In the genomic region with DNA sequence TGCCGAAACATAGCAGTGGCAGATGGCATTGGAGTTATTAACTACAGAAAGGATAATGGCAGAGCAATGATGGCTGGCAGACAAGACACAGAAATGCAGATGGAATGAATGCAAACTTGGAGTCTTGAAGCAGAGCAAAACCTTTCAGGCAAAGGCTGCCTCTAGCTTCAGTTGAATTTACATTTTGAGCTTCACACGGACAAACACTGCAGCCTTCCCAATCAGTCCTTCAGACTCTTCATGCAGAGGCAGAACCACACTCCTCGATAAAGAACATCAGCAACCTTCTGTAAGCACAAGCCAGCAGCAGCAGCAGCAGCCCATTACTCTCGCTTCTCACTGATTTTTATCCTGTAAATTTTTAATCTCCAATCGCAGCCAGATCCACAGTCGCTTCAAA, we compare ENCODE assay signal across 9 mouse cellular contexts. TPM values are rescaled to one million over a fixed set of nuclear protein-coding genes. Genes with fewer than 3 reads are reported as not detected.
DNase-seq lines count a peak whose midpoint lies in the region; ATAC-seq lines count a peak whose summit lies in the region.
"Had no signal": no experiment of that assay in that cellular context is flagged by ENCODE, and none has a peak within 500 bp of the region (broad histone marks: within the 10 kb centered on the region; RNA-seq: fewer than 3 reads in every experiment).

No protein-coding gene starts in this region.

- no peak for ATAC-seq in heart, embryonic 15.5 days (replicated peaks; ENCODE audit: insufficient number of reproducible peaks, insufficient read depth, low FRiP score, low read depth)
- ATAC-seq in midbrain, embryonic 11.5 days (ENCODE audit: low FRiP score), result no peak
- ATAC-seq in inflammation-experienced regulatory T-cells, adult 6 months, result no peak

- peaks cover 15% of the 10 kb centered on the region for H3K4me1 ChIP-seq in heart, embryonic 15.5 days (replicated peaks)
- H3K4me1 ChIP-seq in heart, embryonic 10.5 days, result peaks cover 16% of the 10 kb centered on the region
- H3K4me1 ChIP-seq in midbrain, embryonic 11.5 days (ENCODE audit: control insufficient read depth, insufficient read depth, low read length), result peaks cover 5% of the 10 kb centered on the region; the same call in 1 of the 2 replicates

- DNase-seq in heart, embryonic 10.5 days (ENCODE audit: low spot score), result no peak
- peak; percentile 54 for DNase-seq in brain, adult 2 months (ENCODE audit: low read depth, low spot score)
- DNase-seq in cerebellum, postnatal 14 days, result peak; percentile 19 to 27
- DNase-seq in midbrain, embryonic 11.5 days (ENCODE audit: low spot score, missing footprints), result no peak
- DNase-seq in thymus, postnatal 4 days, result no peak
- DNase-seq in thymus, postnatal 10 days (ENCODE audit: low spot score in 2 of 2), result no peak
- DNase-seq: adrenal gland, adult 8-10 months had no signal

- H3K9ac ChIP-seq in heart, embryonic 15.5 days, result no peak overlapping the region
- 0 out of 2 replicates have a peak overlapping the region, but pooled peaks have one; percentile 14 for H3K9ac ChIP-seq in midbrain, embryonic 11.5 days (ENCODE audit: low read length)

- no peaks in the 10 kb centered on the region for H3K27me3 ChIP-seq in heart, embryonic 15.5 days
- no peaks in the 10 kb centered on the region for H3K27me3 ChIP-seq in heart, embryonic 10.5 days (ENCODE audit: insufficient read depth, poor library complexity, severe bottlenecking)
- no peaks in the 10 kb centered on the region for H3K27me3 ChIP-seq in midbrain, embryonic 11.5 days (ENCODE audit: control insufficient read depth, insufficient read depth, low read length)

- H3K27ac ChIP-seq in heart, embryonic 15.5 days, result no peak overlapping the region
- no peak overlapping the region for H3K27ac ChIP-seq in heart, embryonic 10.5 days
- H3K27ac ChIP-seq in midbrain, embryonic 11.5 days (ENCODE audit: low read depth, low read length), result peak overlapping the region; percentile 0; the same call in 1 of the 2 replicates

- H3K4me3 ChIP-seq in heart, embryonic 15.5 days, result no peak overlapping the region
- H3K4me3 ChIP-seq in heart, embryonic 10.5 days, result no peak overlapping the region
- H3K4me3 ChIP-seq in midbrain, embryonic 11.5 days (ENCODE audit: low read depth, low read length), result no peak overlapping the region

- H3K9me3 ChIP-seq in heart, embryonic 15.5 days (replicated peaks), result no peaks in the 10 kb centered on the region
- H3K9me3 ChIP-seq in heart, embryonic 10.5 days, result no peaks in the 10 kb centered on the region
- H3K9me3 ChIP-seq in midbrain, embryonic 11.5 days (ENCODE audit: control insufficient read depth, low read length), result no peaks in the 10 kb centered on the region

- peak overlapping the region; percentile 59 for H3K4me2 ChIP-seq in heart, embryonic 15.5 days
- 0 out of 2 replicates have a peak overlapping the region, but pooled peaks have one; percentile 12 for H3K4me2 ChIP-seq in midbrain, embryonic 11.5 days

- 78% methylated on average over 6 of the region's 6 CpGs for WGBS in heart, embryonic 15.5 days
- WGBS in heart, embryonic 10.5 days, result 77% methylated on average over 6 of the region's 6 CpGs
- WGBS in midbrain, embryonic 11.5 days, result 85% methylated on average over 6 of the region's 6 CpGs

- H3K36me3 ChIP-seq in heart, embryonic 15.5 days, result no peaks in the 10 kb centered on the region
- H3K36me3 ChIP-seq in heart, embryonic 10.5 days, result no peaks in the 10 kb centered on the region
- no peaks in the 10 kb centered on the region for H3K36me3 ChIP-seq in midbrain, embryonic 11.5 days (ENCODE audit: control insufficient read depth, insufficient read depth, low read length)

RNA-seq across cellular contexts. Expression of a gene that starts 46.0 kb away (rescaled TPM):
- 48.6 and 50.7 TPM in 2 replicates for polyA plus RNA-seq in heart, embryonic 15.5 days (2015; fragmentation: Nextera tagmentation; extraction: Ambion mirVana)
- polyA plus RNA-seq in heart, embryonic 10.5 days (2016; fragmentation: Nextera tagmentation; extraction: Ambion mirVana), result 41.1 and 43.5 TPM in 2 replicates
- 75.8 and 78.8 TPM in 2 replicates for polyA plus RNA-seq in midbrain, embryonic 11.5 days (2014; fragmentation: Nextera tagmentation; extraction: Ambion mirVana)
- 10 to 100 TPM; 75.7 to 78.9 (median 77.2) TPM for polyA plus RNA-seq in inflammation-experienced regulatory T-cells, adult 6 months (2017; shearing (Covaris generic))

Comparison
In these comparisons a context has a peak if more than half of its experiments do, and no peak if none do; other contexts are left out.
1. DNase-seq: peak in brain, adult 2 months (single experiment) and cerebellum, postnatal 14 days (2 of 2); none in heart, embryonic 10.5 days (single experiment), midbrain, embryonic 11.5 days (single experiment), thymus, postnatal 4 days (single experiment) and thymus, postnatal 10 days (0 of 2).